Mouse (Mus musculus) leukemia stem cell, adult 10-12 weeks (primary cell): ENCODE results near the gene Tmem18. TPM values are rescaled to one million over a fixed set of nuclear protein-coding genes. Genes with fewer than 3 reads are reported as not detected.

Source experiments
- polyA plus RNA-seq: library from polyadenylated mRNA; stranded (reverse); fragments of >175 nt; gene quantifications from 2 replicates; pipeline ENCODE4 v1.2.3, GENCODE M21; 2012; ENCODE audit warnings: low replicate concordance

Gene Tmem18
- 0.35 and 3.2 TPM in 2 replicates for polyA plus RNA-seq

GRCm38 (mm10) chr12:30584356-30584740 is at the start of gene Tmem18:
TSS of gene Tmem18 (plus strand) at chr12:30584426.

Other genes with a start within 250 kb of the Tmem18 start
- gene Sntg2, start 211.1 kb upstream of the Tmem18 start, polyA plus RNA-seq = 0.57 TPM in 1 of 2 replicates, not detected in the other